Mouse (Mus musculus): ENCODE data around the gene S100a1. TPM values are rescaled to one million over a fixed set of nuclear protein-coding genes. Genes with fewer than 3 reads are reported as not detected.

The S100a1 gene
- total RNA-seq (2021): 100 to 1,000 TPM; 263 to 269 TPM
- long read RNA-seq, experiment 1, transcript S100a1-201 (3 exons, 677 nt): major isoform, 288 of 316 reads
- long read RNA-seq, experiment 1, partial matches to known transcripts: 23 of 316 reads
- long read RNA-seq, experiment 1, other reads (novel, unspliced or antisense): 1 of 316 reads
- long read RNA-seq, experiment 2, transcript S100a1-201 (3 exons, 677 nt): major isoform, 266 of 289 reads
- long read RNA-seq, experiment 2, partial matches to known transcripts: 18 of 289 reads
- long read RNA-seq, experiment 2, other reads (novel, unspliced or antisense): 3 of 289 reads

- peak; percentile 87 for DNase-seq
These were observed at the start of gene S100a1, which contains the start of gene S100a13 for GRCm38 (mm10) chr3:90513796-90514590. TSS of gene S100a1 (minus strand) at chr3:90514392. TSS of gene S100a13 (plus strand) at chr3:90514435.

GRCm38 (mm10) chr3:90560008-90560628 is 45.9 kb upstream of the S100a1 start, which contains the start of gene S100a3:
TSS of gene S100a3 (plus strand) at chr3:90560578.
- no peak for DNase-seq

- DNase-seq: peak; percentile 36
These were observed 41.8 kb upstream of the S100a1 start for GRCm38 (mm10) chr3:90555954-90556353.

- DNase-seq: no peak
These were observed 38.0 kb upstream of the S100a1 start for GRCm38 (mm10) chr3:90552231-90552630.

- no peak for DNase-seq
These were observed 36.2 kb upstream of the S100a1 start for GRCm38 (mm10) chr3:90550421-90550790.

- DNase-seq: peak; percentile 49
These were observed 35.7 kb upstream of the S100a1 start for GRCm38 (mm10) chr3:90549676-90550420.

GRCm38 (mm10) chr3:90540904-90541303 is 26.7 kb upstream of the S100a1 start:
- peak; percentile 27 for DNase-seq

- DNase-seq: no peak
These were observed 23.7 kb upstream of the S100a1 start for GRCm38 (mm10) chr3:90537905-90538296.

GRCm38 (mm10) chr3:90537141-90537904 is 23.1 kb upstream of the S100a1 start, which contains the start of gene S100a16:
TSS of gene S100a16 (plus strand) at chr3:90537254.
- peak; percentile 84 for DNase-seq

GRCm38 (mm10) chr3:90535446-90535845 is 21.3 kb upstream of the S100a1 start:
- no peak for DNase-seq

GRCm38 (mm10) chr3:90531713-90532112 is 17.5 kb upstream of the S100a1 start:
- no peak for DNase-seq

- no peak for DNase-seq
These were observed 13.2 kb upstream of the S100a1 start for GRCm38 (mm10) chr3:90527291-90527873.

- no peak for DNase-seq
These were observed 12.4 kb upstream of the S100a1 start, which contains the start of gene S100a14 for GRCm38 (mm10) chr3:90526580-90526979. TSS of gene S100a14 (plus strand) at chr3:90526856.

- DNase-seq: no peak
These were observed 11.9 kb upstream of the S100a1 start for GRCm38 (mm10) chr3:90526076-90526475.

GRCm38 (mm10) chr3:90525421-90525820 is 11.2 kb upstream of the S100a1 start:
- peak; percentile 60 for DNase-seq

GRCm38 (mm10) chr3:90517711-90518110 is 3.5 kb upstream of the S100a1 start:
- no peak for DNase-seq

GRCm38 (mm10) chr3:90515789-90516188 is 1.6 kb upstream of the S100a1 start:
- DNase-seq: no peak

GRCm38 (mm10) chr3:90515242-90515641 is 1.1 kb upstream of the S100a1 start:
- peak; percentile 63 for DNase-seq

- peak; percentile 85 for DNase-seq
These were observed 499 bp upstream of the S100a1 start for GRCm38 (mm10) chr3:90514691-90515090.

GRCm38 (mm10) chr3:90512948-90513642 is 1.1 kb downstream of the S100a1 start:
- DNase-seq: no peak

Measured in adrenal gland, postnatal 10 days (tissue).